Mouse (Mus musculus) adrenal gland, adult 8-10 months (tissue): ENCODE data around the gene Rhbdf2. TPM values are rescaled to one million over a fixed set of nuclear protein-coding genes. Genes with fewer than 3 reads are reported as not detected.

Source experiments
- DNase-seq: peaks from one replicate; pipeline ENCODE4 v3.0.0; 2022
- total RNA-seq, 4 experiments: library from RNA; stranded (reverse); gene quantifications; 2 replicates each; pipeline ENCODE4 v1.2.4; 2022

Gene Rhbdf2
- total RNA-seq, 4 experiments from 2014 or later, result 13.3 to 20.5 (median 15.0) TPM

- DNase-seq, result no peak
Observed at GRCm38 (mm10) chr11:116659027-116659621, 32.3 kb upstream of the Rhbdf2 start.

DNA sequence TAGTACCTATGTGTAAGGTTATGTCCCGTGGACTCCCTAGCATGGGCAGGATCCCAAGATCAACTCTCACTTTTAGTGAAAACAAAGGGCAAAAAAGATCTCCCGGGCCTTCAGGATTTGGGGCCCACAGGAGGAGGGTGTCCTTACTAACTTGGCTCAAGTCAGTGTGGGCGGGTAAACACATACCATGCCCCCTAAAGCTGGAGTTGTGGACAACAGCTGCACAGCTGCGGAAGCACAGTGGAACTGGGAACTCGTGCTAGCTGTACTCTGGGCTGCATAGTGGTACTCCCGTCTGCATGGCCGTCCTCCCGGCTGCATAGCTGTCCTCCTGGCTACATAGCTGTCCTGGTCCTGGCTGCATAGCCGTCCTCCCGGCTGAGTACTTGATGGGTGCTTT lies 31.4 kb upstream of the Rhbdf2 start:
- DNase-seq, result no peak

DNA sequence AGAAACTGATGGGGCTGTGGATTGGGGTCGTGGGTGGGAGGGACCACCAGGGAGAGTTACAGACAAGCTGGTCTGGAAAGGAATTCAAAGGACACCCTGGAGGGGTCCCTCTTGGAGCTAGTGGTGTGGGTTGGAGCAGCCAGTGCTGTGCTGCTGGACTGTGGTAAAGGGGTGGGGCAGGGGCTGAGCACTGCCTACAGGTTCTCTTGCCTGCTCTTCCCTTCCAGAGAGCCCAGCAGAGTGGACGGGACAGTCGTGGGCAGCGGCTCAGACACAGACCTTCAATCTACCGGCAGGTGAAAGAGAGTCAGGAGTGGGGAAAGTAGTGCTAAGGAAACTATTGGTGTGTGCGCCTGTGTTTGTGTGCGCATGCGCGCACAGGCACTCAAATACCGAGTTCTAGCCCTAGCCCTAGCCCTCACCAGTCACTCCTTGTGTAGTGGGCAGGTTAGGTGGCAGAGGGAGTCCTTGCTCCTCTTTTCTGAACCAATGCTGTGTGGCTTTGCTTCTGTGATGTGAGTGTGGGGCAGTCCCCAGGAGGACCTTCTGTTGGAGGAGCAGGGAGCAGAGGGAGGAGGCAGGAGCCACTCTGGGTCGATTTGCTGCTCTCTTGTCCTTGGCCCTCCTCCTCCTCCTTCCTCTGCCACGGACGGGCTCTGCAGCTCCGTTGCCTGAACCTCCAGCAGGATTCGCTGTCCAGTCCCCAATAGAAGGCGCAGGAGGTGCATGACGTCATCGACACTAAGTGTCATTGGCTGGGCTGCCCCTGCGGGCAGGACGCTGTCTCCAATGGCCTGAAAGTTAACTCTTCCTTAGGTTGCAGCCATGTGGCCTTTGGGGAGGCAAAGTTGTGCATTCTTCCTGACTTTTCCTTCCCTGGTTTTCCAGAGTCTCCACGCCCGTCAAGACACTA lies 30.7 kb upstream of the Rhbdf2 start:
- DNase-seq, result peak; percentile 96

- no peak for DNase-seq
Observed at GRCm38 (mm10) chr11:116656348-116657191, 29.8 kb upstream of the Rhbdf2 start.

- no peak for DNase-seq
Observed at GRCm38 (mm10) chr11:116654255-116654821, 27.5 kb upstream of the Rhbdf2 start, which contains the start of gene Cygb. Cygb (minus strand) TSS chr11:116654313.

DNA sequence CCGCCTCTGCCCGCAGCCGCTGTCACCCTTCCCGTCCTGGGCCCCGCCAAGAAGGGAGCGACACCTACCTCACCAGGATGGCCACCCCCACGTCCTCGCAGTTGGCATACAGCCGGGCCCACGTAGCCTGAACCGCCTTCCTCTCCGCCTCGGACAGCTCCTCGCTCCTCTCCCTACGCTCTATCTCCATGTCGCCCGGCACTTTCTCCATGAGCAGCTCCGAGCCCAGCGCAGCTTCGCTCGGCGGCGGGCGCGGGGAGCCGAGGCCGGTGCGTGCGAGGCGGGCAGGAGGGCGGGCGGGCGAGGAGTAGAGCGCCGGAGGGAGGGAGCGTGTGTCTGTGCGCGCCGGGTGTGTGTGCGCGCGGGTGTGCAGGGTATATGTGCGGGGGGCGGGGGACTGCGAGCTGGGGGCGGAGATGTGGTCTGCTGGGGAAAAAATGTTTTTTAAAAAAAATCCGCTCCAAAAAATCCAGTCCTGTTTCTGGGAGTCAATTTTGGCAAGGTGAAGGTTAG lies 26.9 kb upstream of the Rhbdf2 start:
- DNase-seq, result no peak

DNA sequence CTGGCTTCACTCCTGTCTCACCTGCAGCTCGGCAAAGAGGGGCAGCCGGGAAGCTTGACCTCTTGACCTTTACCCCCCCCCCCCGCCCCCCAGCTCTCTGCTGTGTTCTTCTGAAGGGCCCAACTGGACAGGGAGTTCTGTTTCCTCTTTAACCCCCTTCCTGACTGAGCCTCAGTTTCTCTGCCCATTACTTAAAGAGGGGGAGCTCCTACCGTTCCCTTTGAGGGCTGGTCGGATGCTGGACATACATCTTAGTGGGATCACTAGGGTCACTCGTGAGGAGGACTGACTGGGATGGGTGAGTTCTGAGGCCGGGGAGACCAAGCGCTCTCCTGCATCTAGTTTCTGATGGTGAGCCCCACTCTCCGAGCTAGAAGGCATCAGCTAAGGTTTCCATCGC lies 26.4 kb upstream of the Rhbdf2 start, which contains the start of gene Prcd:
Gene Prcd, plus strand, starts transcription at position 301 of the 400 bp plus-strand sequence.
- no peak for DNase-seq

GRCm38 (mm10) chr11:116652330-116653098 lies 25.7 kb upstream of the Rhbdf2 start:
- no peak for DNase-seq

GRCm38 (mm10) chr11:116651339-116651738 lies 24.5 kb upstream of the Rhbdf2 start:
- DNase-seq, result no peak

DNA sequence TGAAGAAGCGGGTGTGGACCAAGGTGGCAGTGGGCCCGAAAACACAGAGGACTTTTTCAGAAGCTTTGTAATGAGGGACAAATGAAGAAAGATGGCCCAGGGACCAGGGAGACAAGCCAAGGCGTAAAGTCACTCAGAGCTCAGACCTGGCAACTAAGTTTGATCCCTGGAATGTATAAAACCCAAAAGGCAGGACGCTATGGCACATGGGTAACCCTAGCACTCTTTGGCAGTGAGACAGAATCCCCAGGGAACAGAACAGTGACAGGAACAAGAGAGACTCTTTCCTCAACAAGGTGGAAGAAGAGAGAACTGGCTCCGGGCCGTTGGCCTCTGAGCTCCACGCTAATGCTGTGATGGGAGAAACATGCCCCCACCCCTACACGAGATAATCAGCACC lies 24.0 kb upstream of the Rhbdf2 start:
- no peak for DNase-seq

GRCm38 (mm10) chr11:116649711-116650337 lies 23.0 kb upstream of the Rhbdf2 start:
- no peak for DNase-seq

GRCm38 (mm10) chr11:116648976-116649375 lies 22.2 kb upstream of the Rhbdf2 start:
- no peak for DNase-seq

GRCm38 (mm10) chr11:116648213-116648921 lies 21.5 kb upstream of the Rhbdf2 start:
- no peak for DNase-seq

DNA sequence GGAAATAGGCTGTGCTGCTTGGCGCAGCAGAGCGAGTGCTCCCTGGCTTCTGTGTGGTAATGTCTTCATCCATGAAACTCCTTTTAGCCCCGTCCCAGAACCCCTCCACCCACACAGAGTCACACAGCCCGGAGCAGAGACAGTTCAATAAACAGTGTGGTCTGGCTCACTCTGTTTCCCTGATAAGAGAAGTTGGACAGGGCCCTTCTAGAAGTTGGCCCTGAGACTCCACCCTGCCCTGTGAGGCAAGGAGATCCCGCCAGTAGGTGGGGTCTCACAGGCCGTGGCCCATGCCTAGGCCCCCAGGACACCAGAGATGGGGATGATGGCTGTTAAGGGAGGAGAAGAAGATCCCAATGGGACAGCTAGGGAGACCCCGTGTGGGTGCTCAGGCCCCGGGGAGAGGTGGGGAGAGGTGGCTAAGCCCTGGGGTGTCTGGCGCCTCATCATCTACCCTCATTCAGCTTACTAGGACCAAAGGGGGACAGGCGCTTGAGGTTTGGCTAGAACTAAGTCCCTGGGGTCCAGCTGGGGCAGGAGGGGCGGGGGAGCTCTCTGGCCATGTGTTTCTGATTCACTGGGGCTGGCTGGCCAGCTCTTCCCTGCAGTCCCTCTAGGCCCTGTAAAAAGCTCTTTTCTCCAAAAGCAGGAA lies 20.6 kb upstream of the Rhbdf2 start:
- DNase-seq, result no peak

- no peak for DNase-seq
Observed at GRCm38 (mm10) chr11:116646771-116647170, 20.0 kb upstream of the Rhbdf2 start.

- DNase-seq, result no peak
Observed at GRCm38 (mm10) chr11:116646136-116646535, 19.3 kb upstream of the Rhbdf2 start.

GRCm38 (mm10) chr11:116645446-116646110 lies 18.8 kb upstream of the Rhbdf2 start:
- no peak for DNase-seq

- no peak for DNase-seq
Observed at GRCm38 (mm10) chr11:116644225-116645112, 17.6 kb upstream of the Rhbdf2 start.
